Mouse (Mus musculus) megakaryocyte, embryonic 14.5 days (primary cell): ENCODE results near the gene Etnk1.

ENCODE experiments used
- FLI1 ChIP-seq: IDR thresholded peaks from 2 replicates; pipeline ENCODE4 v1.6.1; 2012; ENCODE audit warnings: low read length, inconsistent platforms, mixed read lengths
- GATA1 ChIP-seq: IDR thresholded peaks from 3 replicates; pipeline ENCODE4 v1.6.1; 2012; ENCODE audit warnings: mixed read lengths, low read length, inconsistent platforms, borderline replicate concordance

DNA sequence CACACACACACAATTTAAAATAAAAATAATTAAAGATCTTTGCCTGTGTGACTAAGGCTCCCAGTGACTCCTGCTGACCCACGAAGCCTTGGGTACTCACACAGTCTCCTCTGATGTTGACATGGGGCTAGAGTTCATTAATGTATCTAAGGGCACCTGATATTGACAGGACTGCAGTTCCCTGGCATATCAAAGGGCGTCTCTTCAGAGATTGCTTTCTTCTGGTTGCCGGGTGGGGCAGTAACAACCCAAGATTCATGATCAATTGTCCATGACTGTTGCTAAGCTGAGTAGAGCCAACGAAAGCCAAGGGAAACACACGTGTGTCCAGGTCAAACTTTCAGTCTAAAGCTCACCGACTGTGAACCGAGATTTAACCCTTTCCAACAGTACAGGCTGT, 22.0 kb upstream of the Etnk1 start:
- no peak for TF ChIP-seq GATA1
- TF ChIP-seq FLI1: no peak
